Mouse (Mus musculus): ENCODE measurements around the gene Dmrtb1.

DNA sequence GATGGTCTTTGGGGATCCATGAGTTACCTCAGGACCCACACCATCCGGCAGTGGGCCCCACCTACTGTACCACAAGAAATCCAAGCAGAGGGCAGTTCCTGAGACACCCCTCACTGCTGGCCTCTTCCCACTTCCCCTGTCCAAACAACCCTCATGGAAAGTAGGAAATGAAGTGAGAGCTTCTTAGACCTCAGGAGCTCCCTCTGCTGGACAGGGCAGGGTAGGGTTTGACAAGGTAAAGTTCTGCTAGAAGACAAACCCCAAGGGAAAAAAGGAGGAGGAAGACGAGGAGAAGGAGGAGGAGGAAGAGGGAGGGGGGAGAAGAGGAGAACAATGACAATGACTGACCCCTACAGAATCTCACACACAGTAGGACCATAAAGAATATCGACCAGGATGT is 46.4 kb downstream of the Dmrtb1 start:
- no peak for TF ChIP-seq EP300 (IDR thresholded peaks at IDR 0.05; ENCODE audit: low read depth)
- peak; percentile 81 for TF ChIP-seq CTCF (IDR thresholded peaks at IDR 0.05; ENCODE audit: low read depth)

Data from liver, postnatal 0 days (tissue).